Mouse (Mus musculus): ENCODE data around the gene Zfand2a. TPM values are rescaled to one million over a fixed set of nuclear protein-coding genes. Genes with fewer than 3 reads are reported as not detected.

Zfand2a gene
- polyA plus RNA-seq (2021; fragmentation: Nextera tagmentation): 18.5 and 18.7 TPM in 2 replicates
- long read RNA-seq, experiment 1, transcript Zfand2a-201 (7 exons, 3,169 nt): minor isoform, 122 of 333 reads
- long read RNA-seq, experiment 1, transcript Zfand2a-202 (7 exons, 3,121 nt): major isoform, 157 of 333 reads
- long read RNA-seq, experiment 1, partial matches to known transcripts: 38 of 333 reads
- long read RNA-seq, experiment 1, other reads (novel, unspliced or antisense): 16 of 333 reads
- long read RNA-seq, experiment 2, transcript Zfand2a-202 (7 exons, 3,121 nt): major isoform, 16 of 32 reads
- long read RNA-seq, experiment 2, partial matches to known transcripts: 2 of 32 reads
- long read RNA-seq, experiment 2, other reads (novel, unspliced or antisense): 11 of 32 reads

GRCm38 (mm10) chr5:139484185-139484814 is at the start of gene Zfand2a:
Gene Zfand2a, minus strand, starts transcription at chr5:139484549.

GRCm38 (mm10) chr5:139460384-139461067 is 23.8 kb downstream of the Zfand2a start, which contains the start of gene 3110082I17Rik:
Gene 3110082I17Rik, minus strand, starts transcription at chr5:139460527.

GRCm38 (mm10) chr5:139423026-139423865 is 61.1 kb downstream of the Zfand2a start, which contains the start of gene Gper1:
Gene Gper1, plus strand, starts transcription at chr5:139423151.

Other genes starting within 250 kb of the Zfand2a start
- 52.9 and 96.7 TPM in 2 replicates for gene Get4, start 232.2 kb downstream of the Zfand2a start, polyA plus RNA-seq (2021; fragmentation: Nextera tagmentation)
- 55.0 and 60.0 TPM in 2 replicates for gene Adap1, start 158.9 kb downstream of the Zfand2a start, polyA plus RNA-seq (2021; fragmentation: Nextera tagmentation)
- 57.7 and 65.3 TPM in 2 replicates for gene Cox19, start 133.1 kb downstream of the Zfand2a start, polyA plus RNA-seq (2021; fragmentation: Nextera tagmentation)
- not detected in 2 replicates for gene Cyp2w1, start 131.9 kb downstream of the Zfand2a start, polyA plus RNA-seq (2021; fragmentation: Nextera tagmentation)
- 7.7 and 12.2 TPM in 2 replicates for gene Gpr146, start 106.9 kb downstream of the Zfand2a start, polyA plus RNA-seq (2021; fragmentation: Nextera tagmentation)
- 0.33 and 0.64 TPM in 2 replicates for gene C130050O18Rik, start 79.3 kb downstream of the Zfand2a start, polyA plus RNA-seq (2021; fragmentation: Nextera tagmentation)
- gene Gper1, start 61.4 kb downstream of the Zfand2a start, polyA plus RNA-seq (2021; fragmentation: Nextera tagmentation): 1.5 and 2.3 TPM in 2 replicates
- gene 3110082I17Rik, start 24.0 kb downstream of the Zfand2a start, polyA plus RNA-seq (2021; fragmentation: Nextera tagmentation): 15.0 and 15.1 TPM in 2 replicates
- not detected in 2 replicates for gene Uncx, start 58.9 kb upstream of the Zfand2a start, polyA plus RNA-seq (2021; fragmentation: Nextera tagmentation)

All from left cerebral cortex, adult 6 months (tissue).